Mouse (Mus musculus): ENCODE results near the gene Slamf1.

GRCm38 (mm10) chr1:171848201-171848600 lies 81.3 kb downstream of the Slamf1 start:
- no peak for TF ChIP-seq CTCF (IDR thresholded peaks at IDR 0.05; ENCODE audit: borderline replicate concordance, extremely low read depth, insufficient read depth, insufficient read length)
- no peak for TF ChIP-seq POLR2A (IDR thresholded peaks at IDR 0.05; ENCODE audit: borderline replicate concordance, extremely low read depth, insufficient read depth, insufficient read length, poor library complexity, severe bottlenecking)

Data from brain, embryonic 14.5 days (tissue).